Comparison of ENCODE assay signal across 38 mouse cellular contexts in the genomic region with DNA sequence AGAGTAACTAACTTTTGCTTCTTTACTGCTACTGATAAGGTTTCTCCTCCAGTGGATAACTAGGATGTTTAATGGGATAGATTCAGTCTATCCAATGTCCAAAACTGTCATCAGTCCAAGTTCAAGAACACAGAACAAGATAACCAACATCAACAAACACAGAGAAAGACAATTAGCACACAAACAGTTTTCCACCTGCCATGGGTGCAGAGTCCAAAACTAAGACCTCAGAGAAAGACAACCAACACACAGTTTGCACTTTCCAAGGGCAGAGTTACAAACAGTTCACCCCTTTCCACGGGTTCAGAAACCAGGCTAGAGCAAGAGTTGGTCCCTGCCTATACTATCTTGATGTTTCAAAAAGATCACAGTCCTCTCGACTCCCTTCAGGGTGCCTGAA. TPM values are rescaled to one million over a fixed set of nuclear protein-coding genes. Genes with fewer than 3 reads are reported as not detected.
"Had no signal": no experiment of that assay in that cellular context is flagged by ENCODE, and none has a peak within 500 bp of the region (broad histone marks: within the 10 kb centered on the region; RNA-seq: fewer than 3 reads in every experiment).

No protein-coding gene starts in this region.

- H3K9me3 ChIP-seq: embryonic facial prominence, embryonic 10.5 days; embryonic facial prominence, embryonic 12.5 days; embryonic facial prominence, embryonic 13.5 days; embryonic facial prominence, embryonic 15.5 days; forebrain, embryonic 12.5 days; forebrain, embryonic 13.5 days; forebrain, embryonic 15.5 days had no signal

- H3K36me3 ChIP-seq: embryonic facial prominence, embryonic 10.5 days; embryonic facial prominence, embryonic 12.5 days; embryonic facial prominence, embryonic 13.5 days; embryonic facial prominence, embryonic 15.5 days; forebrain, embryonic 12.5 days; forebrain, embryonic 15.5 days had no signal

- H3K9ac ChIP-seq: embryonic facial prominence, embryonic 12.5 days; embryonic facial prominence, embryonic 13.5 days; embryonic facial prominence, embryonic 15.5 days; forebrain, embryonic 12.5 days; forebrain, embryonic 13.5 days; forebrain, embryonic 15.5 days; forebrain, postnatal 0 days had no signal

- ATAC-seq: forebrain, embryonic 13.5 days; forebrain, embryonic 14.5 days; forebrain, embryonic 15.5 days; forebrain, embryonic 16.5 days; forebrain, postnatal 0 days had no signal

- DNase-seq: cerebellum, adult 8-10 months; cerebellum, adult 9-10 months; cerebellum, adult 9-11 months; cerebellum, postnatal 10 days; cerebellum, postnatal 14 days; cerebellum, postnatal 25 days; cerebellum, postnatal 36 days; embryo, embryonic 11 days; forebrain, postnatal 0 days; gastrocnemius, adult 2 months; gastrocnemius, postnatal 10 days; gastrocnemius, postnatal 14 days; gastrocnemius, postnatal 25 days; gastrocnemius, postnatal 36 days; heart, adult 18-20 months; heart, adult 2 months had no signal

- H3K4me2 ChIP-seq: embryonic facial prominence, embryonic 12.5 days; embryonic facial prominence, embryonic 13.5 days; embryonic facial prominence, embryonic 15.5 days; forebrain, embryonic 12.5 days; forebrain, embryonic 13.5 days; forebrain, embryonic 15.5 days had no signal

- H3K27me3 ChIP-seq: embryonic facial prominence, embryonic 12.5 days; embryonic facial prominence, embryonic 13.5 days; embryonic facial prominence, embryonic 15.5 days; forebrain, embryonic 12.5 days; forebrain, embryonic 13.5 days; forebrain, embryonic 15.5 days had no signal

- H3K4me1 ChIP-seq: embryonic facial prominence, embryonic 10.5 days; embryonic facial prominence, embryonic 12.5 days; embryonic facial prominence, embryonic 13.5 days; embryonic facial prominence, embryonic 15.5 days; forebrain, embryonic 12.5 days; forebrain, embryonic 13.5 days; forebrain, embryonic 15.5 days had no signal

- H3K4me3 ChIP-seq: embryonic facial prominence, embryonic 10.5 days; embryonic facial prominence, embryonic 12.5 days; embryonic facial prominence, embryonic 13.5 days; embryonic facial prominence, embryonic 15.5 days; erythroblast, embryonic 14.5 days; forebrain, embryonic 12.5 days; forebrain, embryonic 13.5 days; forebrain, embryonic 15.5 days; gastrocnemius, adult 2 months; heart, adult 2 months had no signal

- H3K27ac ChIP-seq: embryonic facial prominence, embryonic 10.5 days; embryonic facial prominence, embryonic 12.5 days; embryonic facial prominence, embryonic 13.5 days; embryonic facial prominence, embryonic 15.5 days; forebrain, embryonic 12.5 days; forebrain, embryonic 13.5 days; forebrain, embryonic 15.5 days; gastrocnemius, adult 2 months; heart, adult 2 months had no signal

RNA-seq across cellular contexts. Expression of gene Hsd3b3, which starts 23.6 kb away (rescaled TPM):
- total RNA-seq: common myeloid progenitor, adult 5-6 weeks; forebrain, postnatal 0 days; gastrocnemius, adult 18-20 months; gastrocnemius, adult 2 months; gastrocnemius, adult 8-10 months; gastrocnemius, postnatal 10 days; gastrocnemius, postnatal 14 days; gastrocnemius, postnatal 25 days; gastrocnemius, postnatal 36 days; granulocyte monocyte progenitor cell, adult 5-6 weeks; heart, adult 18-20 months; heart, adult 2 months; heart, adult 8-10 months had no signal
- polyA plus RNA-seq: cortical plate, adult 2 months; embryonic facial prominence, embryonic 11.5 days; embryonic facial prominence, embryonic 13.5 days; embryonic facial prominence, embryonic 14.5 days; embryonic facial prominence, embryonic 15.5 days; erythroblast, embryonic 14.5 days; forebrain, embryonic 11.5 days; frontal cortex, adult 2 months; gonadal fat pad, adult 2 months; heart, adult 2 months had no signal

RNA-seq across cellular contexts. Expression of gene Hsd3b6, which starts 27.7 kb away (rescaled TPM):
- total RNA-seq: common myeloid progenitor, adult 5-6 weeks; forebrain, postnatal 0 days; gastrocnemius, adult 18-20 months; gastrocnemius, adult 2 months; gastrocnemius, adult 8-10 months; gastrocnemius, postnatal 10 days; gastrocnemius, postnatal 14 days; gastrocnemius, postnatal 25 days; gastrocnemius, postnatal 36 days; gastrocnemius, postnatal 4 days; granulocyte monocyte progenitor cell, adult 5-6 weeks; heart, adult 18-20 months; heart, adult 2 months had no signal
- polyA plus RNA-seq: cortical plate, adult 2 months; frontal cortex, adult 2 months; gonadal fat pad, adult 2 months; heart, adult 2 months had no signal
